Mouse (Mus musculus) MEL (cell line): ENCODE measurements around the gene Cacybp. TPM values are rescaled to one million over a fixed set of nuclear protein-coding genes. Genes with fewer than 3 reads are reported as not detected.

Experiments
- DNase-seq: peaks from one replicate; pipeline ENCODE4 v3.0.0; 2011; ENCODE audit warnings: low read depth, low spot score
- H3K27ac ChIP-seq: 2 replicates; pipeline ENCODE4 v1.5.1; 2012; ENCODE audit warnings: low read depth, mild to moderate bottlenecking, control low read depth, low read length, moderate library complexity; ENCODE audit not compliant: control insufficient read depth
- H3K27me3 ChIP-seq, 2 experiments: fragments of 150-350 bp in 1 of 2; sonication (generic) in 1 of 2; 2 replicates each; pipeline ENCODE4 v1.6.1; 2012; ENCODE audit warnings: low read length in 2 of 2, mild to moderate bottlenecking in 2 of 2, improper control_type of control experiment in 1 of 2, moderate library complexity in 1 of 2; ENCODE audit not compliant: insufficient read depth in 2 of 2, control insufficient read depth in 1 of 2
- H3K36me3 ChIP-seq, 2 experiments: 2 replicates each; pipeline ENCODE4 v1.6.1; 2012 to 2014; ENCODE audit warnings: low read length in 2 of 2, improper control_type of control experiment in 1 of 2, inconsistent platforms in 1 of 2, mild to moderate bottlenecking in 1 of 2; ENCODE audit not compliant: insufficient read depth in 2 of 2, control insufficient read depth in 1 of 2
- H3K4me1 ChIP-seq, 2 experiments: fragments of 150-350 bp in 1 of 2; sonication (generic) in 1 of 2; 2 replicates each; pipeline ENCODE4 v1.6.1; 2012; ENCODE audit warnings: low read length in 2 of 2, improper control_type of control experiment in 1 of 2, mild to moderate bottlenecking in 1 of 2; ENCODE audit not compliant: insufficient read depth in 2 of 2, control insufficient read depth in 1 of 2
- H3K4me3 ChIP-seq, 2 experiments: fragments of 150-350 bp in 1 of 2; sonication (generic) in 1 of 2; 2 replicates each; pipeline ENCODE4 v1.5.1; 2012; ENCODE audit warnings: low read depth in 2 of 2, low read length in 2 of 2, mild to moderate bottlenecking in 2 of 2, moderate library complexity in 2 of 2, control low read depth in 1 of 2, improper control_type of control experiment in 1 of 2; ENCODE audit not compliant: control insufficient read depth in 1 of 2, insufficient read depth in 1 of 2
- H3K79me2 ChIP-seq: 2 replicates; pipeline ENCODE4 v1.6.1; 2012; ENCODE audit warnings: mild to moderate bottlenecking, low read length, moderate library complexity; ENCODE audit not compliant: control insufficient read depth, poor library complexity, insufficient read depth
- H3K9ac ChIP-seq: 2 replicates; pipeline ENCODE4 v1.6.1; 2012; ENCODE audit warnings: low read depth, mild to moderate bottlenecking, control low read depth, low read length, moderate library complexity; ENCODE audit not compliant: control insufficient read depth, poor library complexity, severe bottlenecking
- H3K9me3 ChIP-seq: fragments of 150-350 bp; sonication (generic); replicated peaks from 2 replicates; pipeline ENCODE4 v1.6.1; 2012; ENCODE audit warnings: mild to moderate bottlenecking, low read length, improper control_type of control experiment, moderate library complexity; ENCODE audit not compliant: insufficient read depth
- CTCF ChIP-seq, 3 experiments: IDR thresholded peaks in 2 of 3; conservative IDR thresholded peaks in 1 of 3; 2 replicates each; pipeline ENCODE4 v1.5.1; 2011 to 2012; ENCODE audit warnings: low read length in 3 of 3, low read depth in 2 of 3, mild to moderate bottlenecking in 2 of 3, improper control_type of control experiment in 1 of 3, inconsistent platforms in 1 of 3, mixed read lengths in 1 of 3, moderate library complexity in 1 of 3; ENCODE audit not compliant: control insufficient read depth in 1 of 3, insufficient read depth in 1 of 3, poor library complexity in 1 of 3, severe bottlenecking in 1 of 3
- E2F4 ChIP-seq: IDR thresholded peaks from 2 replicates; pipeline ENCODE4 v1.6.1; 2011; ENCODE audit warnings: low read depth, low read length, improper control_type of control experiment, borderline replicate concordance
- EP300 ChIP-seq, 2 experiments: IDR thresholded peaks; 2 replicates each; pipeline ENCODE4 v1.6.1; 2011; ENCODE audit warnings: improper control_type of control experiment in 2 of 2, low read length in 2 of 2, low read depth in 1 of 2, mild to moderate bottlenecking in 1 of 2
- ETS1 ChIP-seq: IDR thresholded peaks from 2 replicates; pipeline ENCODE4 v1.6.1; 2012; ENCODE audit warnings: low read depth, mild to moderate bottlenecking, inconsistent platforms, low read length, improper control_type of control experiment, moderate library complexity
- GATA1 ChIP-seq: IDR thresholded peaks from 2 replicates; pipeline ENCODE4 v1.6.1; 2011; ENCODE audit warnings: low read depth, low read length, improper control_type of control experiment
- JUND ChIP-seq: IDR thresholded peaks from 2 replicates; pipeline ENCODE4 v1.6.1; 2011; ENCODE audit warnings: low read depth, mild to moderate bottlenecking, improper control_type of control experiment, low read length
- MAX ChIP-seq: IDR thresholded peaks from 2 replicates; pipeline ENCODE4 v1.6.1; 2011; ENCODE audit warnings: low read length, improper control_type of control experiment
- MYB ChIP-seq: IDR thresholded peaks from 2 replicates; pipeline ENCODE4 v1.6.1; 2011; ENCODE audit warnings: mild to moderate bottlenecking, low read depth, low read length, improper control_type of control experiment
- MYC ChIP-seq: IDR thresholded peaks from 2 replicates; pipeline ENCODE4 v1.6.1; 2011; ENCODE audit warnings: low read depth, mild to moderate bottlenecking, low read length, improper control_type of control experiment, moderate library complexity
- NELFE ChIP-seq: IDR thresholded peaks from 2 replicates; pipeline ENCODE4 v1.6.1; 2011; ENCODE audit warnings: low read depth, low read length, improper control_type of control experiment
- NRF1 ChIP-seq: IDR thresholded peaks from 2 replicates; pipeline ENCODE4 v1.6.1; 2014; ENCODE audit warnings: low read depth, mild to moderate bottlenecking, inconsistent platforms, low read length, improper control_type of control experiment, moderate library complexity; ENCODE audit not compliant: poor library complexity, insufficient read depth, severe bottlenecking
- POLR2AphosphoS2 ChIP-seq: IDR thresholded peaks from 2 replicates; pipeline ENCODE4 v1.6.1; 2011; ENCODE audit warnings: low read length, improper control_type of control experiment
- RAD21 ChIP-seq: IDR thresholded peaks from 2 replicates; pipeline ENCODE4 v1.6.1; 2011; ENCODE audit warnings: mild to moderate bottlenecking, low read depth, low read length, improper control_type of control experiment
- SIN3A ChIP-seq: IDR thresholded peaks from 2 replicates; pipeline ENCODE4 v1.6.1; 2012; ENCODE audit warnings: low read length, improper control_type of control experiment, inconsistent platforms
- SMC3 ChIP-seq: IDR thresholded peaks from 2 replicates; pipeline ENCODE4 v1.6.1; 2011; ENCODE audit warnings: low read depth, low read length, improper control_type of control experiment
- TAL1 ChIP-seq: IDR thresholded peaks from 2 replicates; pipeline ENCODE4 v1.6.1; 2012; ENCODE audit warnings: mild to moderate bottlenecking, inconsistent platforms, low read length, moderate library complexity, mixed read lengths
- TBP ChIP-seq: IDR thresholded peaks from 2 replicates; pipeline ENCODE4 v1.8.0; 2011; ENCODE audit warnings: low read depth, low read length, improper control_type of control experiment
- USF2 ChIP-seq, 2 experiments: IDR thresholded peaks; 2 replicates each; pipeline ENCODE4 v1.6.1; 2011 to 2012; ENCODE audit warnings: improper control_type of control experiment in 2 of 2, low read length in 2 of 2, borderline replicate concordance in 1 of 2, inconsistent platforms in 1 of 2, low read depth in 1 of 2, mild to moderate bottlenecking in 1 of 2; ENCODE audit not compliant: insufficient read depth in 1 of 2
- ZC3H11A ChIP-seq: IDR thresholded peaks from 2 replicates; pipeline ENCODE4 v1.6.1; 2012; ENCODE audit warnings: low read depth, mild to moderate bottlenecking, inconsistent platforms, low read length, improper control_type of control experiment
- polyA plus RNA-seq, 2 experiments: library from polyadenylated mRNA; stranded (reverse) in 1 of 2; unstranded in 1 of 2; fragments of >175 nt in 1 of 2; fragments of >200 nt in 1 of 2; gene quantifications; 2 replicates each; pipeline versions ENCODE4 v1.2.1 to v1.2.4; 2012; ENCODE audit warnings: low replicate concordance in 2 of 2, low read depth in 1 of 2; ENCODE audit not compliant: insufficient read length in 2 of 2, insufficient read depth in 1 of 2, missing spikeins in 1 of 2
- total RNA-seq: library from RNA; depleted of rRNA; stranded (reverse); fragments of 300-350 nt; gene quantifications from 2 replicates; pipeline ENCODE4 v1.2.3, GENCODE M21; 2012

The Cacybp gene
- total and polyA plus RNA-seq, 3 experiments: 80.7 to 181 TPM; not detected in 1

DNA sequence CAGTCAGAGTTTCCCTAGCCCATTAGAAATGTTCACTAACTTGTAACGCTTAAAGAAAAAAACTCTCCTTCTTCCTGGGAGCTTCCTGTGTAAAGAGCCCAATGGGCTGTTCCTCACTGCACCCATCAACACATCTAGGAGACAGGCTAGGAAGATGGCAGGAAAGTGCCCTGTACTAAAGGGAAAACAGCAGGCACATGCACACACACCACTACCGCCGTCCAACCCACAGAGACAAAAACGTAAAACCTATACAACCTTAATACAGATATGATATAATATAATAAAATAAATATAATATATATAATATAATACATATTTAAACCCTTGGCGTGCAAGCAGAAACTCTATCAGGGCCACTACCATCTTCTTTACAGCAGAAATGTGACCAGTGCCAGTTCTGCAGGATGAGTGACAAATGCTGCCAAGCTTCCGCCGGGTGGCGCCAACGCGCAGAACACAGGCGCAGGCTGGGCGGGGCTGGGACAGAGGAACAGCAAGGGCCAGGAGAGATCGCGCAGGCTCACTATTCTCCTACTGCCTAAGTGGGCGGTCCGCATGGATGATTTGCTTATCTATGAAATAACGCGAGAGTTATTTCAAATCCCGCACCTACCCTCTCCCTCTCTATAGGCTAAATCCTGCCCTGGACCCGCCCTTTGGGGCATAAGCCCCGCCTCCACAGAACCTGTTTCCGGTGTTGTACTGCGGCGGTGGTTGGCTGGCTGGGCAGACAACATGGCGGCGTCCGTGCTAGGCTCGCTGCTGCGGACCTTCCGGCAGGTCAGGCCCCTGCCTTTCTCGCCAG lies 17.9 kb downstream of the Cacybp start, which contains the start of gene Mrps14 (continued):
- TF ChIP-seq USF2 (IDR thresholded peaks at IDR 0.05; ENCODE audit: borderline replicate concordance in 1 of 2, insufficient read depth in 1 of 2, low read depth in 1 of 2, low read length in 2 of 2) (no peak), MYB (no peak), SMC3 (peak; percentile 75), MYC (peak; percentile 85; the same call in 1 of the 2 replicates), POLR2AphosphoS2 (peak; percentile 79; the same call in 1 of the 2 replicates), CTCF (IDR thresholded peaks at IDR 0.05 in 2 of 3, conservative IDR thresholded peaks at IDR 0.05 in 1 of 3; ENCODE audit: control insufficient read depth in 1 of 3, insufficient read depth in 1 of 3, low read depth in 2 of 3, low read length in 3 of 3, poor library complexity in 1 of 3, severe bottlenecking in 1 of 3) (peak; percentile 51 to 92 (median 88)), JUND (no peak), ETS1 (no peak), EP300 (IDR thresholded peaks at IDR 0.05; ENCODE audit: low read depth in 1 of 2, low read length in 2 of 2) (no peak), ZC3H11A (peak; percentile 57), GATA1 (peak; percentile 87), TAL1 (no peak), NELFE (peak; percentile 85)
- TF ChIP-seq, all 39 proteins: peak for 19

GRCm38 (mm10) chr1:160184506-160184905 lies 28.2 kb downstream of the Cacybp start:
- Histone ChIP-seq H3K9me3 (no peaks in the 10 kb centered on the region), H3K9ac (no peak overlapping the region), H3K79me2 (no peaks in the 10 kb centered on the region), H3K27ac (no peak overlapping the region), H3K4me3 (no peak overlapping the region), H3K36me3 (no peaks in the 10 kb centered on the region), H3K4me1 (no peaks in the 10 kb centered on the region), H3K27me3 (peaks cover 1 to 2% of the 10 kb centered on the region in 2 experiments; a peak in 3 of 4 replicates)
- TF ChIP-seq SMC3 (no peak), RAD21 (peak; percentile 9), E2F4 (no peak), NRF1 (no peak), SIN3A (no peak), ZC3H11A (no peak), MYB (no peak), MAX (no peak), TBP (no peak)
- DNase-seq: no peak
